Mouse (Mus musculus) intestine, embryonic 15.5 days (tissue): ENCODE data around the gene Plxna1. TPM values are rescaled to one million over a fixed set of nuclear protein-coding genes. Genes with fewer than 3 reads are reported as not detected.

Source experiments
- ATAC-seq: fragments of 200-750 bp; cut with Nextera tagmentation; 2 replicates; pipeline ENCODE4 v1.8.0; 2017; ENCODE audit warnings: moderate TSS enrichment, moderate library complexity
- H3K27ac ChIP-seq: fragments of 300-500 bp; sonication (generic); 2 replicates; pipeline ENCODE4 v1.5.1; 2015; ENCODE audit warnings: mild to moderate bottlenecking, inconsistent platforms
- H3K27me3 ChIP-seq: fragments of 300-500 bp; sonication (generic); replicated peaks from 2 replicates; pipeline ENCODE4 v1.6.1; 2015; ENCODE audit warnings: inconsistent platforms
- H3K36me3 ChIP-seq: fragments of 300-500 bp; sonication (generic); 2 replicates; pipeline ENCODE4 v1.6.1; 2015; ENCODE audit warnings: inconsistent platforms
- H3K4me1 ChIP-seq: fragments of 300-500 bp; sonication (generic); replicated peaks from 2 replicates; pipeline ENCODE4 v1.6.1; 2015; ENCODE audit warnings: inconsistent platforms
- H3K4me2 ChIP-seq: fragments of 300-500 bp; sonication (generic); replicated peaks from 2 replicates; pipeline ENCODE4 v1.6.1; 2015; ENCODE audit warnings: mild to moderate bottlenecking, inconsistent platforms
- H3K4me3 ChIP-seq: fragments of 300-500 bp; sonication (generic); replicated peaks from 2 replicates; pipeline ENCODE4 v1.5.1; 2015; ENCODE audit warnings: inconsistent platforms
- H3K9ac ChIP-seq: fragments of 300-500 bp; sonication (generic); 2 replicates; pipeline ENCODE4 v1.6.1; 2015; ENCODE audit warnings: inconsistent platforms
- H3K9me3 ChIP-seq: fragments of 300-500 bp; sonication (generic); 2 replicates; pipeline ENCODE4 v1.6.1; 2016; ENCODE audit warnings: inconsistent platforms
- WGBS: fragments of 180-500 bp; shearing (Covaris S2); methylation state at CpG from one replicate; pipeline ENCODE4 v1.1.7; 2015; 5-methylcytosine and 5-hydroxymethylcytosine counted together
- polyA plus RNA-seq: library from polyadenylated mRNA; unstranded; fragments of >200 nt; fragmentation: Nextera tagmentation; extraction: Ambion mirVana; gene quantifications from 2 replicates; pipeline ENCODE4 v1.2.1, GENCODE M21; 2015

The Plxna1 gene
- polyA plus RNA-seq, 1 experiment from 2014 or later: 14.7 TPM

- Histone ChIP-seq H3K4me3 (no peak overlapping the region), H3K36me3 (no peaks in the 10 kb centered on the region), H3K4me2 (no peak overlapping the region), H3K9me3 (no peaks in the 10 kb centered on the region), H3K27me3 (no peaks in the 10 kb centered on the region), H3K27ac (no peak overlapping the region), H3K9ac (no peak overlapping the region), H3K4me1 (no peaks in the 10 kb centered on the region)
- WGBS: 67% methylated on average over 2 of the region's 2 CpGs
- ATAC-seq: no peak
These were observed 50.9 kb downstream of the Plxna1 start for GRCm38 (mm10) chr6:89311518-89311917.

GRCm38 (mm10) chr6:89310236-89310635 is 52.2 kb downstream of the Plxna1 start:
- Histone ChIP-seq H3K9me3 (no peaks in the 10 kb centered on the region), H3K4me3 (no peak overlapping the region), H3K27me3 (no peaks in the 10 kb centered on the region), H3K4me1 (no peaks in the 10 kb centered on the region), H3K36me3 (no peaks in the 10 kb centered on the region), H3K9ac (no peak overlapping the region), H3K27ac (no peak overlapping the region), H3K4me2 (no peak overlapping the region)
- WGBS: 65% methylated on average over 9 of the region's 9 CpGs
- ATAC-seq: no peak

GRCm38 (mm10) chr6:89308213-89308973 is 54.0 kb downstream of the Plxna1 start:
- Histone ChIP-seq H3K4me3 (no peak overlapping the region), H3K27me3 (no peaks in the 10 kb centered on the region), H3K27ac (no peak overlapping the region), H3K4me2 (no peak overlapping the region), H3K9ac (no peak overlapping the region), H3K4me1 (no peaks in the 10 kb centered on the region), H3K9me3 (no peaks in the 10 kb centered on the region), H3K36me3 (no peaks in the 10 kb centered on the region)
- WGBS: 62% methylated on average over 6 of the region's 6 CpGs
- ATAC-seq: no peak

- Histone ChIP-seq H3K4me2 (no peak overlapping the region), H3K4me1 (no peaks in the 10 kb centered on the region), H3K27ac (no peak overlapping the region), H3K36me3 (no peaks in the 10 kb centered on the region), H3K4me3 (no peak overlapping the region), H3K9me3 (no peaks in the 10 kb centered on the region), H3K27me3 (no peaks in the 10 kb centered on the region), H3K9ac (no peak overlapping the region)
- WGBS: 56% methylated on average over 3 of the region's 3 CpGs
- ATAC-seq: no peak
These were observed 57.9 kb downstream of the Plxna1 start for GRCm38 (mm10) chr6:89304375-89305058.

- no peaks in the 10 kb centered on the region for H3K9me3 ChIP-seq
- no peak for ATAC-seq
- no peaks in the 10 kb centered on the region for H3K36me3 ChIP-seq
- H3K9ac ChIP-seq: no peak overlapping the region
- H3K27me3 ChIP-seq: no peaks in the 10 kb centered on the region
- no peaks in the 10 kb centered on the region for H3K4me1 ChIP-seq
- WGBS: 66% methylated on average over 9 of the region's 9 CpGs
- H3K27ac ChIP-seq: no peak overlapping the region
- H3K4me2 ChIP-seq: no peak overlapping the region
- no peak overlapping the region for H3K4me3 ChIP-seq
These were observed 62.6 kb downstream of the Plxna1 start for GRCm38 (mm10) chr6:89299818-89300217.

GRCm38 (mm10) chr6:89296909-89297695 is 65.3 kb downstream of the Plxna1 start:
- H3K4me1 ChIP-seq: no peaks in the 10 kb centered on the region
- no peak overlapping the region for H3K4me2 ChIP-seq
- no peak overlapping the region for H3K4me3 ChIP-seq
- 71% methylated on average over 15 of the region's 15 CpGs for WGBS
- no peaks in the 10 kb centered on the region for H3K9me3 ChIP-seq
- no peak for ATAC-seq
- no peaks in the 10 kb centered on the region for H3K36me3 ChIP-seq
- H3K27ac ChIP-seq: no peak overlapping the region
- H3K27me3 ChIP-seq: no peaks in the 10 kb centered on the region
- no peak overlapping the region for H3K9ac ChIP-seq

GRCm38 (mm10) chr6:89296001-89296709 is 66.3 kb downstream of the Plxna1 start:
- WGBS: 87% methylated on average over 8 of the region's 8 CpGs
- Histone ChIP-seq H3K4me1 (no peaks in the 10 kb centered on the region), H3K4me2 (no peak overlapping the region), H3K4me3 (no peak overlapping the region), H3K36me3 (no peaks in the 10 kb centered on the region), H3K9me3 (no peaks in the 10 kb centered on the region), H3K27me3 (no peaks in the 10 kb centered on the region), H3K9ac (no peak overlapping the region), H3K27ac (no peak overlapping the region)
- no peak for ATAC-seq

- no peak overlapping the region for H3K27ac ChIP-seq
- H3K9me3 ChIP-seq: no peaks in the 10 kb centered on the region
- no peaks in the 10 kb centered on the region for H3K27me3 ChIP-seq
- no peak overlapping the region for H3K4me3 ChIP-seq
- no peaks in the 10 kb centered on the region for H3K36me3 ChIP-seq
- 41% methylated on average over 1 of the region's 1 CpGs for WGBS
- ATAC-seq: no peak
- H3K4me1 ChIP-seq: no peaks in the 10 kb centered on the region
- no peak overlapping the region for H3K9ac ChIP-seq
- no peak overlapping the region for H3K4me2 ChIP-seq
These were observed 67.8 kb downstream of the Plxna1 start for GRCm38 (mm10) chr6:89294621-89295020.

GRCm38 (mm10) chr6:89291494-89291893 is 70.9 kb downstream of the Plxna1 start:
- H3K27me3 ChIP-seq: no peaks in the 10 kb centered on the region
- H3K27ac ChIP-seq: no peak overlapping the region
- no peaks in the 10 kb centered on the region; the same call in 1 of the 2 replicates for H3K4me1 ChIP-seq
- WGBS: 46% methylated on average over 7 of the region's 7 CpGs
- no peak overlapping the region for H3K9ac ChIP-seq
- no peak overlapping the region for H3K4me3 ChIP-seq
- no peak for ATAC-seq
- no peaks in the 10 kb centered on the region for H3K9me3 ChIP-seq
- no peak overlapping the region for H3K4me2 ChIP-seq
- no peaks in the 10 kb centered on the region for H3K36me3 ChIP-seq

GRCm38 (mm10) chr6:89288156-89288555 is 74.3 kb downstream of the Plxna1 start:
- 31% methylated on average over 6 of the region's 6 CpGs for WGBS
- H3K9me3 ChIP-seq: no peaks in the 10 kb centered on the region
- no peak overlapping the region for H3K4me3 ChIP-seq
- H3K36me3 ChIP-seq: no peaks in the 10 kb centered on the region
- H3K4me1 ChIP-seq: no peaks in the 10 kb centered on the region; the same call in 1 of the 2 replicates
- ATAC-seq: no peak
- no peaks in the 10 kb centered on the region for H3K27me3 ChIP-seq
- H3K4me2 ChIP-seq: no peak overlapping the region
- no peak overlapping the region for H3K9ac ChIP-seq
- no peak overlapping the region for H3K27ac ChIP-seq

GRCm38 (mm10) chr6:89286700-89287428 is 75.6 kb downstream of the Plxna1 start:
- peak; percentile 84 for ATAC-seq
- no peak overlapping the region for H3K9ac ChIP-seq
- no peak overlapping the region for H3K27ac ChIP-seq
- WGBS: 38% methylated on average over 6 of the region's 6 CpGs
- H3K4me1 ChIP-seq: peaks cover 6% of the 10 kb centered on the region; the same call in 1 of the 2 replicates
- no peaks in the 10 kb centered on the region for H3K36me3 ChIP-seq
- H3K4me3 ChIP-seq: no peak overlapping the region
- no peaks in the 10 kb centered on the region for H3K9me3 ChIP-seq
- H3K4me2 ChIP-seq: no peak overlapping the region
- H3K27me3 ChIP-seq: no peaks in the 10 kb centered on the region
